Mouse (Mus musculus): Measurements from ENCODE around the gene Kdm4d. TPM values are rescaled to one million over a fixed set of nuclear protein-coding genes. Genes with fewer than 3 reads are reported as not detected.

Gene Kdm4d
- polyA plus RNA-seq, 1 experiment from 2014 or later, result not detected

Other genes with a start within 250 kb of the Kdm4d start
- gene Sesn3, start 225.4 kb downstream of the Kdm4d start, polyA plus RNA-seq (2014; fragmentation: Nextera tagmentation; extraction: Ambion mirVana), result 26.9 and 29.1 TPM in 2 replicates
- gene Endod1, start 119.0 kb downstream of the Kdm4d start, polyA plus RNA-seq (2014; fragmentation: Nextera tagmentation; extraction: Ambion mirVana), result 6.1 and 6.3 TPM in 2 replicates
- 201 and 203 TPM in 2 replicates for gene Cwc15, start 135 bp upstream of the Kdm4d start, polyA plus RNA-seq (2014; fragmentation: Nextera tagmentation; extraction: Ambion mirVana)
- 36.9 and 40.0 TPM in 2 replicates for gene Amotl1, start 144.6 kb upstream of the Kdm4d start, polyA plus RNA-seq (2014; fragmentation: Nextera tagmentation; extraction: Ambion mirVana)
- gene Piwil4, start 240.3 kb upstream of the Kdm4d start, polyA plus RNA-seq (2014; fragmentation: Nextera tagmentation; extraction: Ambion mirVana), result 0.09 TPM in 1 of 2 replicates, not detected in the other

Measured in limb, embryonic 11.5 days (tissue).